Mouse (Mus musculus) cerebellum, adult 9-10 months (tissue): Measurements from ENCODE around the gene Klhl15.
"Not testable (repeated sequence)": the region's sequence is repeated elsewhere in the genome, so short reads cannot be mapped to it uniquely, and the experiment has no call there.

ENCODE experiments used
- DNase-seq: peaks from one replicate; pipeline ENCODE4 v3.0.0; 2022

Gene Klhl15

GRCm38 (mm10) chrX:94234532-94235189 is at the start of gene Klhl15:
Klhl15 (plus strand) TSS chrX:94234599.
- DNase-seq: peak; percentile 76

DNA sequence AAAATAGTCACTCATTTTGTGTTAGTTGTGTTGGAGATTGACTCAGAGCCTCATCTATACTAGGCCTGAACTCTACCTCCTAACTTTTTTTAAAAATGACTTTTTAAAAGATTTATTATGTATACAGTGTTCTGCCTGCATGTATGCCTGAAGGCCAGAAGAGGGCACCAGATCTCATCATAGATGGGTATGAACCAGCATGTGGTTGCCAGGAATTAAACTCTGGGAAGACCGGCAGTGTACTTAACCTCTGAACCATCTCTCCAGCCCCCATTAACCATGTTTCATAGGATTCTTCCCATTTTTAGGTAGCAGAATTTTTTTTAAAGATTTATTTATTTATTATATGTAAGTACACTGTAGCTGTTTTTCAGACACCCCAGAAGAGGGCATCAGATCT is 49.2 kb upstream of the Klhl15 start:
- no peak for DNase-seq

- DNase-seq: not testable (repeated sequence)
Measured at GRCm38 (mm10) chrX:94193901-94194300, 40.5 kb upstream of the Klhl15 start.

DNA sequence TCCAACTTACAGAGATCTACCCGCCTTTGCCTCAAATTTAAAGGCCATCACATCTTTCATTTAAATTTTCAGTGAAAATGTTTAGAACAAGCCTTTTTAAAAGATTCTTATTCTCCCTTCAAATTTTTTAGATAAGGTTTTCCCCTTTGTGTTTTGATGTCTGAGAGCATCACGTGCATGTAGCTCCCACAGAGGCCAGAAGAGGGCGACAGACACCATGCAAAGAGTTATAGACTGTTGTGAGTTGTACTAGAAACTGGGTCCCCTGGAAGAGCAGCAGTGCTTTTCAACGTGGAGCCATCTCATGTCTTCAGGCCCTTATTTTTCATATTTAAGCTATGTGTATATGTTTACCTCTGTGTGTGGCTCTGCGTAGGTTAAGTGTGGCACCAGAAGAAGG is 36.6 kb upstream of the Klhl15 start:
- peak; percentile 62 for DNase-seq

DNA sequence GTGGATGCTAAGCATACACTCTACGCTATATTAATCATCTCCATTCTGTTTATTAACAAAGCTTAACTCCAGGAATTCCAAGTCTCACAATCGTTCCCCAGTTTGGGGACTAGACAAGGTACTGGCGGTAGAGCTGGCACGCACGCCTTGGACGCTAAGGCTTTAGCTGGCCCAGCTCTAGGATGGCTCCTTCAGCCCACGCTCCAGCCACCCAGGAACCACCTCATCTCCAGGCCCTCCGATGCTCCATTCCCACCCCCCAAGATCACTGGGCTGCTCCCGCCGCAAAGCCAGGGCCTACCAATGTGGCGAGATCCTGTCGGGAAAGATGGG is 22.2 kb upstream of the Klhl15 start:
- no peak for DNase-seq

- peak; percentile 94 for DNase-seq
Measured at GRCm38 (mm10) chrX:94212597-94213321, 21.6 kb upstream of the Klhl15 start, which contains the start of gene Eif2s3x. Eif2s3x (minus strand) TSS chrX:94212862.

- DNase-seq: no peak
Measured at GRCm38 (mm10) chrX:94213384-94213783, 21.0 kb upstream of the Klhl15 start.

GRCm38 (mm10) chrX:94233432-94233831 is 967 bp upstream of the Klhl15 start:
- DNase-seq: no peak

- DNase-seq: peak; percentile 49
Measured at GRCm38 (mm10) chrX:94233936-94234531, 365 bp upstream of the Klhl15 start.

- DNase-seq: no peak
Measured at GRCm38 (mm10) chrX:94235190-94235555, 774 bp downstream of the Klhl15 start.

DNA sequence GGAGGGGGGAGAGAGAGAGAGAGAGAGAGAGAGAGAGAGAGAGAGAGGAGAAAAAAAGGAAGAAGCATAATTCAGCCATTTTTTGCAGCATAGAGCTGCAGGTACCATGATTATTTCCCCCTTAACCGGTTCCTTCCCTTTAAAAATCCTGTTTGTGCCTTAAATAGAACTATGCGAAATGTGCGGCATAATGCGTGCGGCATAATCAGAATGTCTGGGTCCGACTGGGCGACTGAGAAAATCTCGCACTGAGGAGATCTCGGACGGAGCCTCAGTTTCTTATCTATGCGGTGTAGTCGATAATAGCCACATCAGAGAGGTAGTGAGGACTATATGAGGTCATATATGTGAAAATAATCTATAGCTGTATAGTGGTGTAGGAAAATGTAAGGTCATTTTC is 1.2 kb downstream of the Klhl15 start:
- DNase-seq: no peak

GRCm38 (mm10) chrX:94288923-94289322 is 54.5 kb downstream of the Klhl15 start:
- peak; percentile 55 for DNase-seq

DNA sequence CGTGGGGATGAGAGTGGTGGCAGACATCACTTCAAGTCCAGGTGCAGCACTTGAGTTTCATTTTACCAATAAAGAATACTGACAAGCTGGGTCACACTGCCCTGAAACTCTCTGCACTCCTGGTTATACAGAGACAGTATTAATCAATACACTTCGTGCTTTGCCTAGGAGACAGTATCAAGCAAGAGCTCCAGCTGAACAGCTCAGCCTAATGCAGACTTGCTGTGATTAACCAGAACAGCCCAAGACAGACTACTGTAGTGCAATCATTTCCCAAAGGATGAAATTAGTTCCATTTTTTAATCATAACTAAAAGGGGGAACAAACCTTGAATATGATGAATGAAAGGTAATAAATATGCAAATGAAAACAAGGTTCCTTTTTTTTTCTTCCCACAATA is 68.5 kb downstream of the Klhl15 start:
- DNase-seq: no peak

DNA sequence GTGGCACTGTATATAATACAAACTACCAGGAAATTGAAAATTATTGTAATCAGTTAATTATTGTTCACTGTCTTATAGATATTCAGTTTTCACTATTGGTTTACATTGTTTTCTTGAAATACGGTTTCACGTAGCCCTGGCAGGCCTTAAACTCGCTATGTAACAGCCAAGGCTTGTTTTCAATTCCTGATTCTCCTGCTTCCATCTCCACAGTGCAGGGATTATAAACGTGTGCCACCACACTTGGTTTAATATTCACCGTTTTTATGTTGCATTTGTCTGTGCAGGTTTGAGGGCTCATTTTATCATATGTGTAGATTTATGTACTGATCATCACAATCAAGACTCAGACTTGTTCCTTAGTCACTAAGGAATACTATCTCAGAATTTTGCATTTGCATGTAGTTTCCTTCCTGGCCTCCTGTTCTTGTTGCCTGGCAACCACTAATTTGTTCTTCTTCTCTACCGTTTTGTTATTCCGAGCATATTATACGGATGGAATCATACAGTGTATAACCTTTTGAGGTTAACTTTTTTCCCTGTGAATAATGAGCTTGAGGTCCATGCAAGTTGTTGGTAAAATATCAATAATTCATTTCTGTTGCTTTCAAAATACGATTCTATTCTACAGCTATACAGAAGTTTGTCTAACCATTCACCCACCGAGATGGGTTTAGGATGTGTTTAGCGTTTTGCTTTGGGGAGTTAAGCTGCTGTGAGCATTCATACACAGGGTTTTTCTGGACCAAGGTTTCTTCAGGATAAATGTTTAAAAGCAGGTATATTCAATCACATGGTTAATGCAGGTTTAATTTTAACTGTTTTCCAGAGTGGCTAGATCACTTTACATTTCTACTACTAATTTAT is 86.9 kb downstream of the Klhl15 start:
- no peak for DNase-seq
